ENCODE assay signal across 13 mouse cellular contexts in genomic region chrX:11141294-11141693, GRCm38 (mm10).
DNase-seq lines count a peak whose midpoint lies in the region; ATAC-seq and TF ChIP-seq lines count a peak whose summit lies in the region.
"Had no signal": no experiment of that assay in that cellular context is flagged by ENCODE, and none has a peak within 500 bp of the region (broad histone marks: within the 10 kb centered on the region; RNA-seq: fewer than 3 reads in every experiment).

No protein-coding gene starts in this region.

- no peak for ATAC-seq in liver, postnatal 0 days
- ATAC-seq: activated CD4-positive, CD25-positive, alpha-beta regulatory T cell, adult 4 months; forebrain, embryonic 13.5 days had no signal

- TF ChIP-seq CTCF in liver, postnatal 0 days (IDR thresholded peaks at IDR 0.05; ENCODE audit: low read depth): peak; percentile 45
- peak; percentile 22; the same call in 1 of the 2 replicates for TF ChIP-seq CTCF in bone marrow, adult 2 months (IDR thresholded peaks at IDR 0.05; ENCODE audit: control insufficient read depth, insufficient read depth, low read length)

- WGBS in liver, postnatal 0 days (ENCODE audit: insufficient replicate concordance): 65% methylated on average over 1 of the region's 1 CpGs
- 67% methylated on average over 1 of the region's 1 CpGs for WGBS in bone marrow, adult 2 months

- H3K4me2 ChIP-seq in liver, postnatal 0 days (ENCODE audit: low read depth, low read length): no peak overlapping the region
- H3K4me2 ChIP-seq: forebrain, embryonic 13.5 days; midbrain, embryonic 11.5 days had no signal

- H3K27me3 ChIP-seq in liver, postnatal 0 days (ENCODE audit: insufficient read depth, low read length): no peaks in the 10 kb centered on the region
- H3K27me3 ChIP-seq: forebrain, embryonic 13.5 days had no signal

- no peaks in the 10 kb centered on the region for H3K9me3 ChIP-seq in liver, postnatal 0 days (ENCODE audit: low read length)
- H3K9me3 ChIP-seq: forebrain, embryonic 13.5 days had no signal

- no peaks in the 10 kb centered on the region for H3K36me3 ChIP-seq in liver, postnatal 0 days (replicated peaks; ENCODE audit: insufficient read depth, low read length)

- H3K9ac ChIP-seq in liver, postnatal 0 days (replicated peaks): no peak overlapping the region
- H3K9ac ChIP-seq: forebrain, embryonic 13.5 days had no signal

- no peaks in the 10 kb centered on the region for H3K4me1 ChIP-seq in liver, postnatal 0 days (ENCODE audit: insufficient read depth)
- no peaks in the 10 kb centered on the region for H3K4me1 ChIP-seq in bone marrow, adult 2 months (ENCODE audit: control insufficient read depth, insufficient read depth, low read length)
- H3K4me1 ChIP-seq: forebrain, embryonic 13.5 days had no signal

- no peak for TF ChIP-seq POLR2A in bone marrow, adult 2 months (IDR thresholded peaks at IDR 0.05; ENCODE audit: borderline replicate concordance, control insufficient read depth, low read depth, low read length)

- no peak overlapping the region for H3K27ac ChIP-seq in liver, postnatal 0 days (ENCODE audit: low read depth)
- no peak overlapping the region for H3K27ac ChIP-seq in bone marrow, adult 2 months (ENCODE audit: control insufficient read depth, insufficient read depth, low read depth, low read length, poor library complexity)
- H3K27ac ChIP-seq: forebrain, embryonic 13.5 days had no signal

- no peak overlapping the region for H3K4me3 ChIP-seq in liver, postnatal 0 days (ENCODE audit: low read depth, low read length)
- no peak overlapping the region for H3K4me3 ChIP-seq in bone marrow, adult 2 months (replicated peaks; ENCODE audit: control insufficient read depth, low read depth, low read length)
- H3K4me3 ChIP-seq: forebrain, embryonic 13.5 days had no signal

- no peak for TF ChIP-seq EP300 in liver, postnatal 0 days (IDR thresholded peaks at IDR 0.05; ENCODE audit: low read depth)

- peak; percentile 1 for DNase-seq in embryo, embryonic 10.5 days (ENCODE audit: low spot score)
- DNase-seq in embryo, embryonic 11 days: no peak
- DNase-seq in liver, postnatal 0 days: no peak
- DNase-seq in liver: no peak
- DNase-seq in B cell, adult 2 months: peak; percentile 12 to 27
- DNase-seq in frontal cortex, adult 2 months (ENCODE audit: extremely low spot score in 1 of 2, low spot score in 1 of 2): no peak
- DNase-seq in layer of hippocampus, postnatal 36 days: no peak
- DNase-seq: cerebellum, postnatal 14 days; heart, postnatal 36 days had no signal

Comparison
In these comparisons a context has a peak if more than half of its experiments do, and no peak if none do; other contexts are left out.
1. DNase-seq: peak in embryo, embryonic 10.5 days (single experiment) and B cell, adult 2 months (2 of 2); none in embryo, embryonic 11 days (single experiment), liver, postnatal 0 days (single experiment), liver (single experiment), frontal cortex, adult 2 months (0 of 2) and layer of hippocampus, postnatal 36 days (0 of 2).